Mouse (Mus musculus) adrenal gland, adult 2 months (tissue): ENCODE data around the gene Specc1. TPM values are rescaled to one million over a fixed set of nuclear protein-coding genes. Genes with fewer than 3 reads are reported as not detected.

ENCODE experiments used
- DNase-seq: peaks from one replicate; pipeline ENCODE4 v3.0.0; 2021
- polyA plus RNA-seq: library from polyadenylated mRNA; depleted of rRNA; stranded (reverse); fragments of >200 nt; gene quantifications from 2 replicates; pipeline ENCODE4 v1.2.3, GENCODE M21; 2012
- total RNA-seq, 2 experiments: library from RNA; stranded (reverse); gene quantifications; 2 replicates each; pipeline ENCODE4 v1.2.3; 2021

Specc1 gene
- total and polyA plus RNA-seq, 3 experiments: 3.1 to 8.4 (median 6.7) TPM

DNA sequence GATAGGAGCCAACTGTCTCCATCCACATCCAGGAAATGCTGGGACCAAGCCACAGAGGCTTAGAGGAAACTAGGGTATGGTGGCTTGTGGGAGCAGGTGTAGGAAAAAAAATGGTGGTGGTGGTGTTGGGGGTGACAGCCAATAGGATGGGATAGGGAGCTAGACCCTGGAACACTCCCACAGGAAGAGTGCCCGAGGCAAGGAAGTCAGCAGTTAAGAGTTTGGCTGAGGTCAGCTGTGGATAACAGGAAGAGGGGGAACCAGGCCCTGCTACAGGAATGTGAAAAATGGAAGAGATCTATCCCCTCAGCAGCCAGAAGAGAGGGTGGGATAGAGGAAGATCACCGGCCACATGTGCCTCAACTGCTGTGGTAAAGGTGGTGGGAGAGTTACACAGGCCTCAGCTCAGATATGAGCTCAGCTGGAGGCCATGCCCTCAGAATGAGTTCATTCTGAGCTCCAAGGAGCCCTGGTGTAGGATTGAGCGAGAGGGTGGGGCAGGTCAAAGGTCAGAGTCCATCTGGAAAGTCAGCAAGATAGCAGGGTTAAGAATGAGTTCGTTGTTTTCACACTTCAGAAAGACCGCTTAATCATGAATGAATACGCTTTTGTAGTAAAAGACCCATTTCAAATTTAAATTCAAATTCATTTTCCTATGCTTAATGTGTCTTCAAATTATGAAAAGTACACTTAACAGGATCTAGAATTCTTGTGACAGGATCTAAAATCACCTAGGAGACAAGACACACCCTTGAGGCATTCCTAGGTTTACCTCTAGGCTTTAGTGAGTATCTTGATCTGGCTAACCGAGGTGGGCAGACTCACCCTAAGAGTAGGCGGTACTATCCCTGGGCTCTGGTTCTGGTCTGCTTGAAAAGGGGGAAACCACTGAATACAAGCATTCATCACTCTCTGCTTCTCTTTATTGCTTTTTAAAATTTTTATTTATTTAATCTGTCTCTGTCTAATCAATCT lies 94.1 kb downstream of the Specc1 start:
- DNase-seq: no peak

- DNase-seq: no peak
Measured at GRCm38 (mm10) chr11:62051487-62051886, 94.9 kb downstream of the Specc1 start.

DNA sequence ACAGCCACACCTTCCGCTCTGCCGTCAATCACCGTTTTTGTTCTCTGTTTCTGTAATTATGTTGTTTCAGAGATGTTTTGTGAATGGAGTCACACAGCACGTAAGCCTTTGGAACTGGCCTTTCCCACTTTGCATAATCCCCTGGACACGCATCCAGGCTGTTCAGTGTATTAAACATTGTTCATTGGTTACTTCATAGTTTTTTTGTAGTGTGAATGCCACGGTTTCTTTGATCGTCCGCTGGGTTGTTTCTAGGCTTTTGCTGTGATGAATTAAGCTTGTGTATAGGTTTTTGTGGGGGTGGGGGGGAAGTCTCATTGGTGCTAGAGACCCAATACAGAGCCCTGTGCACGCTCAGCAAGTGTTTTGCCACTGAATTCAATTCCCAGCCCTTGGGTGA lies 97.4 kb downstream of the Specc1 start:
- no peak for DNase-seq

GRCm38 (mm10) chr11:62064565-62064964 lies 108.0 kb downstream of the Specc1 start:
- DNase-seq: no peak

DNA sequence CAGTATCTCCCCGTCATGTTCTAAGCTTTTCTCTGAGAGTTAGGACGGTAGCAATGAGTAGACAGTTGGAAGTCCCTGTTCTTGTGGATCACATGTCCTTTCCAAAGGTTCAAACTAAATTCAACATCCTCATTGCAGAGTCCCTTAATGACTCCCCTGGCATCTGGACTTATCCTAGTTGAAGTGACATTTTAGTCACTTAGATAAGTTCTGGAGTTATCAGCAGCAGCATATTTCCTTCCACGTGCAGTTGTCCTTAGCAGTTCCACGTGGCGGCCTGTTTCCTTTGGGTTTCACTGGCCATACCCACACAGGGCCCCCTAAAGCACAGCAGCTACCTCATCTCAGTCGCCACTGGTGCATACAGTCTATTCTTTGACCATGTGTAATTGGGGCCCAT lies 109.1 kb downstream of the Specc1 start:
- DNase-seq: no peak

DNA sequence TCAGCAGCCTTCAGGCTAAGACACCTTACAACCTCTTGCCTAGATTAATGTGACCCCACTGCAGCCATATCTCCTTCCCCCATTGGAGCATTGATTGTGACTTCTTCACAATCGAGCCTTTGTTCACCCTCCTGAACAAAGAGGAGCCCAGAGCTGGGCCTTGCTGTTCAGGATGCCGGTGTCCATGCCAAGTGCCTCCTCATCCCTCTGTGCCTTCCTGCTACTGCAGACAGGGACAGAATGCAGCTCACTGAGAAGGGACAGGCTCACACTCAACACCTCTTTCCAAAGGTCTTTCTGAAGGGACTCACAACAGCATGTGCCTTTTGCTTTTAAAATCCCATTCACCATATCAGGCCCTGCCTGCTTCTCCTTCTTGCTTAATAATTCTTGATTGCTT lies 113.0 kb downstream of the Specc1 start:
- DNase-seq: no peak

- peak; percentile 41 for DNase-seq
Measured at GRCm38 (mm10) chr11:62070206-62070605, 113.6 kb downstream of the Specc1 start.

DNA sequence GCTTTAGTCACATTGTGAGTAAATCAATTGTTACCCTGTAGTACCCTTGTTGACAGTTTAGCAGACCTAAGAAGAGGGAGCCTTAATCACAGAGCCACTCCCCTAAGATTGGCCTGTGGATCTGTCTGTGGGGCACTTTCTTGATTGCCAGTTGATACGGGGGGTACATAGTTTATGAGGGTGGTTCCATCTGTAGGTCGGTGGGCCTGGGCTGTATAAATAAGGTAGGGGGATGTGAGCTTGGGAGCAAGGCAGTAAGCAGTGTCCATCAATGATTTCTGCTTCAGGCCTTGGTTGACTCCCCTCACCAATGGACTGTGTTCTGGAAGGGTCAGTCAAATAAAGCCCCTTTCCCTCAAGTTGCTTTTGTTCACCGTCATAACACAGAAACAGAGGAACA lies 115.8 kb downstream of the Specc1 start:
- DNase-seq: no peak

DNA sequence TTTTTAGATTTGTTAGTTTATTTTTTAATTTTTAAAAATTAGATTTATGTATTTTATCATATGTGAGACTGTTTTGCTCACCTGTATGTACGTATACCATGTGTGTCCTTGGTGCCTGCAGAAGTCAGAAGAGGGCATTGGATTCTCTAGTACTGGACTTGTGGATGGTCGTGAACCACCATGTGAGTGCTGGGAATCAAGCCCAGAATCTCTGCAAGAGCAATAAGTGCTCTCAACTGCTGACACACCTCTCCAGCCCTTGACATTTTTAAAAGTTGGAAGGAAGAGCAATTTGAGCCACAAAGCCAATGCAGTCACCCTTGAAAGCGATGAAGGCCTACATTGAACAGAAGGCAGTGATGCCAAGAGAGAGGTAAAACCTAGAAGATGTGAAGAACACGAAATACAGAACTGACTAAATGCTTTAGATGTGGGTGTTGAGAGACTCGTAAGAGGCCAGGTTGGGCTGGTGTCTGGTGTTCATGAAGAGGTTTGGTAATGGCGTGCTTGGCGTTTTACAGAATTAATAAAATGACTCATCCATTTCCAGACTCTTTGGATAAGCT lies 117.1 kb downstream of the Specc1 start:
- DNase-seq: peak; percentile 67

GRCm38 (mm10) chr11:62074578-62074977 lies 118.0 kb downstream of the Specc1 start:
- DNase-seq: no peak

DNA sequence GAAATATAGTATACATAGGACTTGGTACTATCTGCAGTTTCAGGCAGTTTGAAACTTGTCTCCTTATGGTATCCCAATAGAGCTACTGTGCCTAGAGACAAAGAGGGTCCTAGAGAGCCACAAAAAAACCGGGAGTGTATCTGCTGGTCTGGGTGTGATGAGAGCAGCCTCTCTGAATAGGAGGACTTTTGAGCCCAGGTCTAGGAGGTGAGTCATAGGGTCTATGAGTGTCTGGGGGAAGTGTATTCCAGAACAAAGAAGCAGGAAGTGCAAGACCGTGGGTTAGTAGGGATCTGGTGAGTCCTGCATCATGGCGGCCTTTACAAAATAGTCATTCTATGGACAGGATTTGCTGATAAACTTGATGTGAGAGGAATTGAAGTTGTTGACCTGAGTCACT lies 118.5 kb downstream of the Specc1 start:
- no peak for DNase-seq

GRCm38 (mm10) chr11:62075551-62075950 lies 119.0 kb downstream of the Specc1 start:
- no peak for DNase-seq

DNA sequence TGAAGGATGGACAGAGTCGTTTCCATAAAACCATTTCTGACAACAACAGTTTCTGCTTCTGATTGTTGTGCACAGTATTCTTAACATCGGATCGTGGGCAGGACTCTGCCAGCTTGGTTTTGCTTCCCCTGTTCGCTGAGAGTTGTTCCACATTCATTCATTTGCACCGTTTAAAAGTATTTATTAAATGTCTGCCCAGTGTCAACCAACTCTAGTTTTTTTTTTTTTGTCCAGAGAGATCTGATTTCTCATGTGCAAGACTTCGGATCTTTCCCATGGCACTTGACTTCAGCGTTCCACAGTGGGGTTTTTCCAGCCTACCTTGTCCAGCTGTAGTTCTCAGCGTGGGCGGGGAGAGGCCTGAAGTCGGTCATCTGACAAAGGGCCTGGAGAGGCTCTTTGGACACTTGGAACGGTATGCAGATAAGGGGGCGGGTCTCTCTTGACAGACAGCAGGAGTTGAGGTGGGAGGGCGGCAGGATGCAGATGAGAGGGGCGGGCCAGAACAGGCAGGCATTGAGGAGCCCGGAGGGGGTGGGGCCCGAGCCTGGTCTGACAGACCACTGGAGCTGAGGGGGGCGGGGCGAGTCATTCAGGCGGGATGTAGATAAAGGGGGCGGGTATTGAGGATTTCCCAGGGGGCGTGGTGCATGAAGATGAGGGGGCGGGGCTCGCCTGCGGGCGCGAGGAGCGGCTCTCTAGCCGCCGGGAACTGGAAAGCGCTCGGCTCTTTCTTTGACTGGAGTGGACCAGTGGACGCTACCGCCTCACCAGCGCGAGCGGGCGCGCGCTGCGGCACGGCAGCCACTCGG lies 120.0 kb downstream of the Specc1 start:
- DNase-seq: peak; percentile 99

- DNase-seq: no peak
Measured at GRCm38 (mm10) chr11:62077157-62077865, 120.7 kb downstream of the Specc1 start.

- no peak for DNase-seq
Measured at GRCm38 (mm10) chr11:62078371-62078770, 121.8 kb downstream of the Specc1 start.

GRCm38 (mm10) chr11:62079100-62079857 lies 122.7 kb downstream of the Specc1 start:
- no peak for DNase-seq

- DNase-seq: no peak
Measured at GRCm38 (mm10) chr11:62080476-62080875, 123.9 kb downstream of the Specc1 start.

DNA sequence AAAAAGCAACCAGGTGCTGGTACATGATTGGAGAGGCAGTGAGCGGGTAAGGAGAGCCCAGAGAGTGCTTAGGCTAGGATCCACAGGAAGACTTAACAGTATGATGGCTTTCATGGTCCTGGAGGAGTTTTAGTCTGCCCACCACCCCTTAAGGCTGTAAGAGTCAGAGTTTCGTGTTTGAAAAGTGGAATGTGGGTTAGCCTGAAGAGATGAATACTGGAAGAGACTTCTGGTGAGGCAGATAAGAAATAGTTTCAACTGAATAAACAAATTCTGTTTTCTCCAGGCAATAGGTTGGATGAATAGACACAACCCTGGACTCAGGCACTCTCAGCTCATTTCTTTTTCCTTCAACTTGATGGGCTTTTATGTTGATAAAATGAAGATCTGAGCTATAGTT lies 130.1 kb downstream of the Specc1 start:
- no peak for DNase-seq

DNA sequence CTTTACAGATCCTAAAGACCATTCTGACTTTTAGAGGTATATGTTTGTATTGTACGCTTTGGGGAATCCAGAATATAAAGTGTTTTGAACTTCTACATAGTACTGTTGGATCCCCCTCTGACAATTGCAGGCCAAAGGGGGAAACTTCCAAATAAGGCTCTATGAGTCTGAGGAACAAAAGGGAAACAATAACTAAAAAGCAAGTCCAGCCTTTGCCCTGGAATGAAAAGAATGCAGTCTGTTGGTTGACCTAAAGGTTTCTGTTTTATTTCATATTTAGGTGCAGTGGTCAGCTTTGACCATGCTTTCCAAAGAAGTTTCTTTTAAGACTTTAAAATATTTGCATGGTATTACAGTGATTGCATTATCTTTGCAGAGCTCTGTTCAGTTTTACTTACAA lies 130.5 kb downstream of the Specc1 start:
- no peak for DNase-seq

DNA sequence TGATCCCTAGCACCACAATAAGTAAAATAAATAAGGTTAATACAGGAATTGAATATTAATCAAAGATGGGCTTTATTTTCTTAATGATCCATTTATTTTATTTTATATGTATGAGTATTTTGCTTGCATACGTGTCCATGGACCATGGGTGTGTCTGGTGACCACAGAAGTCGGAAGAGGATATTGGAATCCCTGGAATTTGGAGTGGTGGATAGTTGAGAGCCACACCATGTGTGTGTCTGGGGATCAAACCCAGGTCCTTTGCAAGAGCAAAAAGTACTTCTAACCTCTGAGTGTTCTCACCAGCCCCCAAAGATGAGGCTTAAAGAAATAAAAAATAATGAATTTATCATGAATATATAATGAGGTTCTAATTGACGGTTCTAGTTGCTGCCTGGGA lies 132.1 kb downstream of the Specc1 start:
- DNase-seq: no peak

DNA sequence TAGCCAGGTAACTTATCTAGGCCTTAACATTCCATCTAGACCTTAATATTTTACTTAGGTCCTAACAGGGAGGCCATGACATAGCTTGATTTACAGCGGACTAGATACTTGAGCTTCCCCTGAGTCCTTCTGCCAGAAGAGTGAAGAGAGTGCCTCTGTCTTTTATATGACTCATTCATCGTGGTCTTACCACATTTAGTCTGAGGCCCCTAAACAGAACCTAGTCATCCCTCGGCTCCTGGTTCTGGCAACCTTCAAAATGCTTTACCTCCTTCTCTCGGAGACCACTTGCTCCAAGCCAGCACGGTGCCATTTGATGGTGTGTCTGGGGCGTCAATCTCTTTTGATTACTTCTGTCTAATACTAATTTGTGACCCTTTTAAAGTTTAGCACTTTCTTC lies 133.8 kb downstream of the Specc1 start:
- DNase-seq: no peak
